Mouse (Mus musculus) erythroblast, adult 5-6 weeks (primary cell): ENCODE data around the gene Mfsd13b. TPM values are rescaled to one million over a fixed set of nuclear protein-coding genes. Genes with fewer than 3 reads are reported as not detected.
A peak's percentile ranks its signal among the peaks of the same experiment; 100 is the strongest.
"Not testable (repeated sequence)": the region's sequence is repeated elsewhere in the genome, so short reads cannot be mapped to it uniquely, and the experiment has no call there.

Source experiments
- ATAC-seq: replicated peaks from 2 replicates; pipeline ENCODE4 v1.8.0; 2016; ENCODE audit warnings: moderate number of reproducible peaks, mild to moderate bottlenecking, moderate TSS enrichment, inconsistent platforms; ENCODE audit not compliant: poor library complexity, low FRiP score, severe bottlenecking
- total RNA-seq, 2 experiments: library from RNA; stranded (forward) in 1 of 2; stranded (reverse) in 1 of 2; fragments of 150-400 nt in 1 of 2; fragments of 200-764, 138-1000 nt in 1 of 2; gene quantifications; 2 replicates each; pipeline versions ENCODE4 v1.2.3 to v1.2.4; 2015 to 2017; ENCODE audit warnings: low replicate concordance in 2 of 2

Mfsd13b gene
- total RNA-seq, 2 experiments from 2014 or later, result 0.26 TPM; not detected in 1

- peak; percentile 31 for ATAC-seq
Observed at GRCm38 (mm10) chr7:120980931-120981924, 1.1 kb upstream of the Mfsd13b start.

- no peak for ATAC-seq
Observed at GRCm38 (mm10) chr7:120982968-120983367, 659 bp downstream of the Mfsd13b start.

GRCm38 (mm10) chr7:120991191-120991590 is 8.9 kb downstream of the Mfsd13b start:
- no peak for ATAC-seq

GRCm38 (mm10) chr7:120999021-120999530 is 16.8 kb downstream of the Mfsd13b start:
- ATAC-seq, result no peak

- ATAC-seq, result no peak
Observed at GRCm38 (mm10) chr7:121000065-121000822, 17.9 kb downstream of the Mfsd13b start.

GRCm38 (mm10) chr7:121001879-121002278 is 19.6 kb downstream of the Mfsd13b start:
- no peak for ATAC-seq

- ATAC-seq, result no peak
Observed at GRCm38 (mm10) chr7:121002407-121002928, 20.2 kb downstream of the Mfsd13b start.

- no peak for ATAC-seq
Observed at GRCm38 (mm10) chr7:121003793-121004418, 21.6 kb downstream of the Mfsd13b start.

- ATAC-seq, result no peak
Observed at GRCm38 (mm10) chr7:121011794-121012689, 29.7 kb downstream of the Mfsd13b start.

GRCm38 (mm10) chr7:121014486-121014885 is 32.2 kb downstream of the Mfsd13b start:
- no peak for ATAC-seq

GRCm38 (mm10) chr7:121018778-121019177 is 36.5 kb downstream of the Mfsd13b start:
- ATAC-seq, result no peak

- ATAC-seq, result no peak; the same call in 1 of the 2 replicates
Observed at GRCm38 (mm10) chr7:121020277-121020676, 38.0 kb downstream of the Mfsd13b start.

- no peak for ATAC-seq
Observed at GRCm38 (mm10) chr7:121025221-121026008, 43.1 kb downstream of the Mfsd13b start.

GRCm38 (mm10) chr7:121026300-121026699 is 44.0 kb downstream of the Mfsd13b start:
- ATAC-seq, result no peak

GRCm38 (mm10) chr7:121029947-121030346 is 47.6 kb downstream of the Mfsd13b start:
- not testable (repeated sequence) for ATAC-seq

GRCm38 (mm10) chr7:121033856-121034652 is 51.7 kb downstream of the Mfsd13b start, which contains the start of gene Mettl9:
Mettl9 (plus strand) TSS chr7:121034445.
- ATAC-seq, result peak; percentile 98

GRCm38 (mm10) chr7:121034701-121035141 is 52.4 kb downstream of the Mfsd13b start:
- peak; percentile 44 for ATAC-seq
